10 mouse cellular contexts compared by ENCODE assay signal in genomic region chr19:4441621-4442161, GRCm38 (mm10). TPM values are rescaled to one million over a fixed set of nuclear protein-coding genes. Genes with fewer than 3 reads are reported as not detected.
A peak's percentile ranks its signal among the peaks of the same experiment; 100 is the strongest.
DNase-seq lines count a peak whose midpoint lies in the region; ATAC-seq lines count a peak whose summit lies in the region.
"Had no signal": no experiment of that assay in that cellular context is flagged by ENCODE, and none has a peak within 500 bp of the region (broad histone marks: within the 10 kb centered on the region; RNA-seq: fewer than 3 reads in every experiment).

No protein-coding gene starts in this region.

- H3K4me1 ChIP-seq in brown adipose tissue, adult 24 weeks (ENCODE audit: control insufficient read depth, insufficient read depth, insufficient read length, low read length), result peaks cover 8% of the 10 kb centered on the region
- H3K4me1 ChIP-seq in stomach, embryonic 16.5 days (ENCODE audit: control insufficient read depth, insufficient read depth, low read length), result peaks cover 33% of the 10 kb centered on the region
- H3K4me1 ChIP-seq in forebrain, embryonic 13.5 days, result peaks cover 22% of the 10 kb centered on the region

- H3K27me3 ChIP-seq in stomach, embryonic 16.5 days (ENCODE audit: control insufficient read depth, insufficient read depth, low read length), result no peaks in the 10 kb centered on the region
- H3K27me3 ChIP-seq in forebrain, embryonic 13.5 days, result peaks cover 29% of the 10 kb centered on the region
- H3K27me3 ChIP-seq: CH12.LX had no signal

- no peak for ATAC-seq in stomach, embryonic 16.5 days (ENCODE audit: insufficient read depth, low FRiP score)
- ATAC-seq in forebrain, embryonic 13.5 days, result no peak

- H3K4me2 ChIP-seq in stomach, embryonic 16.5 days (ENCODE audit: low read depth, low read length), result no peak overlapping the region
- H3K4me2 ChIP-seq in forebrain, embryonic 13.5 days, result no peak overlapping the region

- no peaks in the 10 kb centered on the region for H3K9me3 ChIP-seq in stomach, embryonic 16.5 days (replicated peaks; ENCODE audit: control insufficient read depth, low read length)
- H3K9me3 ChIP-seq in forebrain, embryonic 13.5 days (replicated peaks), result no peaks in the 10 kb centered on the region

- 0 out of 2 replicates have a peak overlapping the region, but pooled peaks have one; percentile 14 for H3K27ac ChIP-seq in brown adipose tissue, adult 24 weeks (replicated peaks; ENCODE audit: low read depth, low read length)
- peak overlapping the region; percentile 60 for H3K27ac ChIP-seq in stomach, embryonic 16.5 days (ENCODE audit: low read length)
- no peak overlapping the region for H3K27ac ChIP-seq in forebrain, embryonic 13.5 days

- peak overlapping the region; percentile 16; the same call in 1 of the 2 replicates for H3K9ac ChIP-seq in stomach, embryonic 16.5 days (ENCODE audit: low read length)
- no peak overlapping the region for H3K9ac ChIP-seq in forebrain, embryonic 13.5 days

- H3K4me3 ChIP-seq in brown adipose tissue, adult 24 weeks (ENCODE audit: insufficient read depth, low read depth, low read length), result no peak overlapping the region
- H3K4me3 ChIP-seq in stomach, embryonic 16.5 days (replicated peaks; ENCODE audit: low read length), result no peak overlapping the region
- H3K4me3 ChIP-seq in forebrain, embryonic 13.5 days, result no peak overlapping the region
- H3K4me3 ChIP-seq: erythroblast, embryonic 14.5 days had no signal

- 28% methylated on average over 10 of the region's 10 CpGs for WGBS in stomach, embryonic 16.5 days
- 48% methylated on average over 10 of the region's 10 CpGs for WGBS in forebrain, embryonic 13.5 days

- DNase-seq in adrenal gland, postnatal 10 days, result peak; percentile 38
- DNase-seq in adrenal gland, adult 8-10 months, result no peak
- peak; percentile 42 for DNase-seq in heart, postnatal 4 days
- DNase-seq in liver, result peak; percentile 39
- no peak for DNase-seq in layer of hippocampus, adult 18-20 months (ENCODE audit: low spot score in 2 of 2)

- H3K36me3 ChIP-seq in stomach, embryonic 16.5 days (ENCODE audit: control insufficient read depth, insufficient read depth, low read length), result no peaks in the 10 kb centered on the region
- H3K36me3 ChIP-seq in forebrain, embryonic 13.5 days (ENCODE audit: poor library complexity, severe bottlenecking), result no peaks in the 10 kb centered on the region

RNA-seq across cellular contexts. Expression of gene Rhod, which starts 2.5 kb away (rescaled TPM):
- total RNA-seq in adrenal gland, postnatal 10 days (2021), result 10 to 100 TPM; 13.7 to 15.4 TPM
- 10 to 100 TPM; 29.8 to 48.0 (median 39.3) TPM for total RNA-seq in adrenal gland, adult 8-10 months (2022)
- polyA plus RNA-seq in brown adipose tissue, adult 24 weeks (2012; ENCODE audit: insufficient read depth, insufficient read length, missing spikeins), result 4.3 and 4.5 TPM in 2 replicates
- 10 to 100 TPM; 11.4 to 12.1 TPM for total RNA-seq in heart, postnatal 4 days (2021)
- 24.3 and 36.4 TPM in 2 replicates for polyA plus RNA-seq in stomach, embryonic 16.5 days (2015; fragmentation: Nextera tagmentation; extraction: Ambion mirVana)
- polyA plus RNA-seq in forebrain, embryonic 13.5 days (2015; fragmentation: Nextera tagmentation; extraction: Ambion mirVana), result 5.5 and 6.6 TPM in 2 replicates
- total RNA-seq in layer of hippocampus, adult 18-20 months (2021), result 1 to 10 TPM; 1.0 to 1.2 TPM
- polyA plus RNA-seq: erythroblast, embryonic 14.5 days had no signal

RNA-seq across cellular contexts. Expression of gene Syt12, which starts 35.6 kb away (rescaled TPM):
- total RNA-seq in adrenal gland, postnatal 10 days (2021), result 10 to 100 TPM; 18.8 to 22.7 TPM
- total RNA-seq in adrenal gland, adult 8-10 months (2022), result 10 to 100 TPM; 60.5 to 90.4 (median 73.7) TPM
- 6.9 and 8.0 TPM in 2 replicates for polyA plus RNA-seq in brown adipose tissue, adult 24 weeks (2012; ENCODE audit: insufficient read depth, insufficient read length, missing spikeins)
- under 1 TPM; 0.74 to 0.98 TPM for total RNA-seq in heart, postnatal 4 days (2021)
- polyA plus RNA-seq in stomach, embryonic 16.5 days (2015; fragmentation: Nextera tagmentation; extraction: Ambion mirVana), result 0.75 and 0.96 TPM in 2 replicates
- 1.0 and 1.3 TPM in 2 replicates for polyA plus RNA-seq in forebrain, embryonic 13.5 days (2015; fragmentation: Nextera tagmentation; extraction: Ambion mirVana)
- 10 to 100 TPM; 28.5 to 30.3 TPM for total RNA-seq in layer of hippocampus, adult 18-20 months (2021)
- polyA plus RNA-seq: erythroblast, embryonic 14.5 days had no signal

RNA-seq across cellular contexts. Expression of gene Kdm2a, which starts 43.6 kb away (rescaled TPM):
- total RNA-seq in adrenal gland, postnatal 10 days (2021), result 10 to 100 TPM; 67.7 to 84.7 TPM
- total RNA-seq in adrenal gland, adult 8-10 months (2022), result 100 to 1,000 TPM in 3 of 4 experiments, 10 to 100 TPM in 1; 88.6 to 150 (median 124) TPM
- 18.9 and 20.6 TPM in 2 replicates for polyA plus RNA-seq in brown adipose tissue, adult 24 weeks (2012; ENCODE audit: insufficient read depth, insufficient read length, missing spikeins)
- total RNA-seq in heart, postnatal 4 days (2021), result 10 to 100 TPM; 57.1 to 59.1 TPM
- polyA plus RNA-seq in stomach, embryonic 16.5 days (2015; fragmentation: Nextera tagmentation; extraction: Ambion mirVana), result 35.9 and 37.0 TPM in 2 replicates
- polyA plus RNA-seq in forebrain, embryonic 13.5 days (2015; fragmentation: Nextera tagmentation; extraction: Ambion mirVana), result 38.8 and 43.9 TPM in 2 replicates
- total RNA-seq in layer of hippocampus, adult 18-20 months (2021), result 10 to 100 TPM; 74.2 to 88.4 TPM

RNA-seq across cellular contexts. Expression of gene 2010003K11Rik, which starts 56.7 kb away (rescaled TPM):
- total RNA-seq in adrenal gland, postnatal 10 days (2021), result 10 to 100 TPM in 1 of 2 experiments, 1 to 10 TPM in 1; 9.4 to 16.1 TPM
- total RNA-seq in adrenal gland, adult 8-10 months (2022), result 10 to 100 TPM; 12.2 to 22.5 (median 20.2) TPM
- polyA plus RNA-seq in brown adipose tissue, adult 24 weeks (2012; ENCODE audit: insufficient read depth, insufficient read length, missing spikeins), result 30.6 and 32.3 TPM in 2 replicates
- total RNA-seq in heart, postnatal 4 days (2021), result not detected
- polyA plus RNA-seq in stomach, embryonic 16.5 days (2015; fragmentation: Nextera tagmentation; extraction: Ambion mirVana), result 1.8 and 2.5 TPM in 2 replicates
- polyA plus RNA-seq in forebrain, embryonic 13.5 days (2015; fragmentation: Nextera tagmentation; extraction: Ambion mirVana), result not detected in 2 replicates
- not detected for total RNA-seq in layer of hippocampus, adult 18-20 months (2021)
- total RNA-seq: CH12.LX had no signal
- polyA plus RNA-seq: erythroblast, embryonic 14.5 days had no signal

Comparison
In these comparisons a context has a peak if more than half of its experiments do, and no peak if none do; other contexts are left out.
1. DNase-seq: peak in adrenal gland, postnatal 10 days (single experiment), heart, postnatal 4 days (single experiment) and liver (single experiment); none in adrenal gland, adult 8-10 months (single experiment) and layer of hippocampus, adult 18-20 months (0 of 2).
2. RNA of gene Rhod, which starts 2.5 kb away (total RNA-seq): 29.8 to 48.0 TPM in adrenal gland, adult 8-10 months, 13.7 to 15.4 TPM in adrenal gland, postnatal 10 days and 11.4 to 12.1 TPM in heart, postnatal 4 days; 1.0 to 1.2 TPM in layer of hippocampus, adult 18-20 months; every median in the first group is over 4 times any median in the second.
3. RNA of gene Syt12, which starts 35.6 kb away (total RNA-seq): 60.5 to 90.4 TPM in adrenal gland, adult 8-10 months, 28.5 to 30.3 TPM in layer of hippocampus, adult 18-20 months and 18.8 to 22.7 TPM in adrenal gland, postnatal 10 days; 0.74 to 0.98 TPM in heart, postnatal 4 days; every median in the first group is over 10 times any median in the second.